Mouse (Mus musculus) neural tube, embryonic 11.5 days (tissue): ENCODE measurements at regions not wholly inside any gene's neighbourhood (a gene's known extent, or its start where the extent isn't known, plus 50 kb on each side); places are given as distances from the start of the nearest gene placed in this dataset.

Experiments
- ATAC-seq: fragments of 200-750 bp; cut with Nextera tagmentation; 2 replicates; pipeline ENCODE4 v1.8.0; 2017; ENCODE audit warnings: moderate number of reproducible peaks, mild to moderate bottlenecking, moderate TSS enrichment, moderate library complexity; ENCODE audit not compliant: insufficient read depth, low FRiP score, low TSS enrichment
- DNase-seq: peaks from one replicate; pipeline ENCODE4 v3.0.0-alpha.2; 2015; ENCODE audit warnings: low spot score
- H3K27ac ChIP-seq: fragments of 300-500 bp; sonication (generic); 2 replicates; pipeline ENCODE4 v1.5.1; 2014; ENCODE audit warnings: low read depth, mild to moderate bottlenecking, low read length
- H3K27me3 ChIP-seq: fragments of 300-500 bp; sonication (generic); 2 replicates; pipeline ENCODE4 v1.6.1; 2014; ENCODE audit warnings: mild to moderate bottlenecking, low read length, mixed read lengths; ENCODE audit not compliant: control insufficient read depth, insufficient read depth
- H3K36me3 ChIP-seq: fragments of 300-500 bp; sonication (generic); 2 replicates; pipeline ENCODE4 v1.6.1; 2014; ENCODE audit warnings: mild to moderate bottlenecking, low read length, moderate library complexity, mixed read lengths; ENCODE audit not compliant: control insufficient read depth, insufficient read depth
- H3K4me1 ChIP-seq: fragments of 300-500 bp; sonication (generic); 2 replicates; pipeline ENCODE4 v1.6.1; 2014; ENCODE audit warnings: low read length, mixed read lengths; ENCODE audit not compliant: control insufficient read depth, insufficient read depth
- H3K4me2 ChIP-seq: fragments of 300-500 bp; sonication (generic); 2 replicates; pipeline ENCODE4 v1.6.1; 2014; ENCODE audit warnings: low read depth, mild to moderate bottlenecking, moderate library complexity
- H3K4me3 ChIP-seq: fragments of 300-500 bp; sonication (generic); 2 replicates; pipeline ENCODE4 v1.5.1; 2014; ENCODE audit warnings: low read depth, low read length
- H3K9ac ChIP-seq: fragments of 300-500 bp; sonication (generic); 2 replicates; pipeline ENCODE4 v1.6.1; 2014; ENCODE audit warnings: mild to moderate bottlenecking, low read length
- H3K9me3 ChIP-seq: fragments of 300-500 bp; sonication (generic); 2 replicates; pipeline ENCODE4 v1.6.1; 2016; ENCODE audit warnings: low read length; ENCODE audit not compliant: control insufficient read depth
- WGBS: fragments of 180-500 bp; shearing (Covaris S2); extraction: QIAGEN DNeasy Blood & Tissue Kit; methylation state at CpG from one replicate; pipeline ENCODE4 v1.1.7; 2014; 5-methylcytosine and 5-hydroxymethylcytosine counted together

DNA sequence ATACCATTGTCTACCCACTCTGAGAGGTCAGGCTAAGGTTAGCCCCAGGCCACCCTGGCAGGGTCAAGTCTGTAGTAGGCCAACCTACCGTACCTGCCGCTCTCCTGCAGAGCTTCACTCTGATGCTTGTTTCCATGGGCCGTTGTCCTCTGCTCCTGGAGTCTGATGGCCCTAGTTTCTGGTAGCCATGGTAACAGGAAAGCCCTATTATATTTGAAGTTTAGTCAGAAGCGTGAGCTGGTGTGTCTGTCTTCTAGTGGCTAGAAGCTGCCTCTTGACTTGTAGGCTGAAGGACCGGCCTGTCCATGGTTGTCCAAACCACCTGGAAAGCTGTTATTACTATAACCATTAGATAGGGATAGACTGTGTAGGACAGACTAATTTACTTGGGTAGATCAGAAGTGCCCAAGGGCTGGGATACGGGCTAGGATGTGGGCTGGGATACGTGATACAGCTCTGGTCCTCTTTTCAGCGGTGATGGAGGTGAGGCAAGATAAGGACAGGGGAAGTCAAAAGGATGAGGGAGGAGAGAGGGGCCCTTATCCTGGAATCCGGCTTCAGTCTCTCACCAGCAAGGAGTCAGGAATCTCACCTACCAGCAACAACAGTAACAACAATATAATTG lies 58.5 kb upstream of the Zfp706 start:
- Histone ChIP-seq H3K9me3 (no peaks in the 10 kb centered on the region), H3K36me3 (no peaks in the 10 kb centered on the region), H3K27me3 (no peaks in the 10 kb centered on the region), H3K27ac (no peak overlapping the region), H3K4me2 (no peak overlapping the region), H3K4me1 (no peaks in the 10 kb centered on the region), H3K9ac (no peak overlapping the region), H3K4me3 (no peak overlapping the region)
- DNase-seq (no peak), ATAC-seq (no peak)
- WGBS, result 86% methylated on average over 9 of the region's 9 CpGs

- Histone ChIP-seq H3K27ac (no peak overlapping the region), H3K36me3 (no peaks in the 10 kb centered on the region), H3K9ac (no peak overlapping the region), H3K4me2 (no peak overlapping the region), H3K27me3 (no peaks in the 10 kb centered on the region), H3K4me1 (no peaks in the 10 kb centered on the region), H3K9me3 (no peaks in the 10 kb centered on the region), H3K4me3 (no peak overlapping the region)
- DNase-seq (no peak), ATAC-seq (no peak)
- 79% methylated on average over 6 of the region's 6 CpGs for WGBS
Observed at GRCm38 (mm10) chr15:37065408-37065807, 57.8 kb upstream of the Zfp706 start.

DNA sequence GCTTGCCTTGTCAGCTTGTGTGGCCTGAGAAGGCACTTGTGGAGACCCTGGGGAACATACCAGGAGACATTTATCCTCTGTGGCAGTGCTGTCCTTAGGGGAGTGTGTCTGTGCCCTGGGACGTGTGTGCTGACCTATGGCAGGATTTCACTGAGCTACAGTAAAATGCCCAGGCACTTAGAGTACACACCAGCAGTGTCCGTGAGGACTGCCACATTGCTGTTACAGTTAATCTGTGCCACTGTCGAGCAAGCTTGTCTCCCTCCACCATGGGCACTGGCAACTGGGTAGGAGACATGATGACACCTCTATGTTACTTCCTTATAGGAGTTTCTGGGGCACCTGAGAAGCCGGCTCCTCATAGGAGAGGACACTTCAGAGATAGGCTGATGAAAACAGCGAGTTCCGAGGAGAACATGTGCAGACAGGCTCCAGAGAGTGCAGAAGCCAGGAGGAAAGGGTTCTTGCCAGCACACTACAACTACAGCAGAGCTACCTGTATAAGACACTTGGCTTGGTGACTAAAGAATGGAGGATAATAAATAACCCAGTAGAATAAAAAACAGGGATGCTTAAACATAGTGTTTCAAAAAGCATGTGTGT lies 56.3 kb upstream of the Zfp706 start:
- Histone ChIP-seq H3K9me3 (no peaks in the 10 kb centered on the region), H3K9ac (no peak overlapping the region), H3K27ac (no peak overlapping the region), H3K4me3 (no peak overlapping the region), H3K36me3 (no peaks in the 10 kb centered on the region), H3K4me1 (no peaks in the 10 kb centered on the region), H3K27me3 (no peaks in the 10 kb centered on the region), H3K4me2 (no peak overlapping the region)
- DNase-seq (no peak), ATAC-seq (no peak)
- WGBS, result 89% methylated on average over 6 of the region's 6 CpGs

DNA sequence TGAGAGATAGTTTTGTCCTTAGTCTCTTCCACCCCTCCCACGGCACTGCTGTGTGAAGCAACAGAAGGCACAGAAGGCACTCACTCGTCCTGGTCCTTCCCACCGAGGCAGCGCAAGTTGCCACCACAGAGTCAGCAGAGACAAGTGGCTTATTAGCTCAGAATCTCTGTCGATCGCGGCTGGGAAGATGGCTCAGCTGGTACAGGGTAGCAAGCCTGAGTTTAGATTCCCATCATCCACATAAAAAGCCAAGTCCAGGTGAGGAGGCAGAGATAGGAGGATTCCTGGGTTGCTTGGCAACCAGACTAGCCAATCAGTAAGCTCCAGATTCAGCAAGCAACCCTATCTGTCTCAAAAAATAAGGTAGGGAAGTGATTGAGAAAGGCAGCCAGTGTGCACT lies 55.0 kb upstream of the Zfp706 start:
- DNase-seq (no peak), ATAC-seq (no peak)
- H3K27me3 ChIP-seq, result no peaks in the 10 kb centered on the region
- no peaks in the 10 kb centered on the region for H3K9me3 ChIP-seq
- H3K4me1 ChIP-seq, result no peaks in the 10 kb centered on the region
- H3K36me3 ChIP-seq, result no peaks in the 10 kb centered on the region
- no peak overlapping the region for H3K27ac ChIP-seq
- no peak overlapping the region for H3K9ac ChIP-seq
- H3K4me3 ChIP-seq, result no peak overlapping the region
- WGBS, result 88% methylated on average over 7 of the region's 7 CpGs
- H3K4me2 ChIP-seq, result no peak overlapping the region

DNA sequence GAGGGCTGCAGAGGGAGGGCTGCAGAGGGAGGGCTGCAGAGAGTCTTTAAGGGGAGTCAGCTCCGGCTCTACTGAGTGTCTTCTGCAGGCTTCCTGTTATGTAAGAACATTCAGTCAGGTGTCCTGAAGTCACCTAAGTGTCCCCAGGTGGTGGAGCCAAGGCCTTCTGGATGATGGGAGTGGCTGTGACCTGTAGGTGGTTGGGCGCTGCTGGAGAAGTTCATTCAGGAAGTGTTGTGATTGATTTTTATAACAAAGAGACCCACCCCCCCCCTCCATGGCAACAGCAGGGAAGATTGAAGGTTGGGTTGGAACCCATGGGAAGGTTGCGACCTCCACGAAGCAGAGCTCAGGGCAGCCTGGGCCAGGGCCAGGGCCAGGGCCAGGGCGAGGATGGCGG lies 53.9 kb upstream of the Zfp706 start:
- 81% methylated on average over 6 of the region's 6 CpGs for WGBS
- Histone ChIP-seq H3K4me1 (no peaks in the 10 kb centered on the region), H3K36me3 (no peaks in the 10 kb centered on the region), H3K9ac (no peak overlapping the region), H3K27me3 (no peaks in the 10 kb centered on the region), H3K4me2 (no peak overlapping the region), H3K9me3 (no peaks in the 10 kb centered on the region), H3K4me3 (no peak overlapping the region), H3K27ac (no peak overlapping the region)
- no peak for DNase-seq
- ATAC-seq, result no peak

DNA sequence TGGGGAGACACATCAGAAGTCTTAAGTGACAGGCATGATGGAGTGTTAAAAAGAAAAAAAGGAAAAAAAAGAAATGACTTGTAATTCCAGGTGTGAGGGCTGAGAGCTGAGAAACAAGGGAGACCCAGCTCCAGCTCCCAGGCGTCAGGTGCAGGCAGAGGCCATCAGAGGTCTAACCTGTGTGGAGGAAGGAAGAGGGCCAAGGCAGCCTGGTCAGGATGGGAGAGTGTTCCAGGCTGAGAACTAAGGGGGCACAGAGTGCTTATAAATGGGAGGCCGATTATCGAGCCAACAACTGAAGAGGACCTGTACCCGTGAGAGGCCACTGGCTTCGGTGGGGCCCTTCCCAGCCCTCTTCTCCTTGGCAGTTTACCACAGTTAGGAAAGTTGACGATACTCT lies 53.3 kb upstream of the Zfp706 start:
- Histone ChIP-seq H3K4me1 (no peaks in the 10 kb centered on the region), H3K4me3 (no peak overlapping the region), H3K4me2 (no peak overlapping the region), H3K36me3 (no peaks in the 10 kb centered on the region), H3K27ac (no peak overlapping the region), H3K27me3 (no peaks in the 10 kb centered on the region), H3K9ac (no peak overlapping the region), H3K9me3 (no peaks in the 10 kb centered on the region)
- ATAC-seq (no peak), DNase-seq (no peak)
- 94% methylated on average over 6 of the region's 6 CpGs for WGBS
